Mouse (Mus musculus) midbrain, embryonic 10.5 days (tissue): ENCODE measurements around the gene Atp1b1. TPM values are rescaled to one million over a fixed set of nuclear protein-coding genes. Genes with fewer than 3 reads are reported as not detected.

Experiments used
- DNase-seq: peaks from one replicate; pipeline ENCODE4 v3.0.0-alpha.2; 2017; ENCODE audit warnings: low spot score
- H3K27ac ChIP-seq: fragments of 300-500 bp; sonication (generic); replicated peaks from 2 replicates; pipeline ENCODE4 v1.5.1; 2016; ENCODE audit warnings: mild to moderate bottlenecking
- H3K27me3 ChIP-seq: fragments of 300-500 bp; sonication (generic); 2 replicates; pipeline ENCODE4 v1.6.1; 2016; ENCODE audit warnings: low read depth, mild to moderate bottlenecking; ENCODE audit not compliant: poor library complexity, severe bottlenecking
- H3K36me3 ChIP-seq: fragments of 300-500 bp; sonication (generic); 2 replicates; pipeline ENCODE4 v1.6.1; 2016; ENCODE audit warnings: mild to moderate bottlenecking, moderate library complexity
- H3K4me1 ChIP-seq: fragments of 300-500 bp; sonication (generic); 2 replicates; pipeline ENCODE4 v1.6.1; 2016
- H3K4me3 ChIP-seq: fragments of 300-500 bp; sonication (generic); 2 replicates; pipeline ENCODE4 v1.5.1; 2016; ENCODE audit warnings: mild to moderate bottlenecking, moderate library complexity
- H3K9me3 ChIP-seq: fragments of 300-500 bp; sonication (generic); replicated peaks from 2 replicates; pipeline ENCODE4 v1.6.1; 2016; ENCODE audit warnings: mild to moderate bottlenecking
- WGBS: fragments of 180-500 bp; shearing (Covaris S2); methylation state at CpG from one replicate; pipeline ENCODE4 v1.1.7; 2016; 5-methylcytosine and 5-hydroxymethylcytosine counted together
- polyA plus RNA-seq: library from polyadenylated mRNA; unstranded; fragments of >200 nt; fragmentation: Nextera tagmentation; extraction: Ambion mirVana; gene quantifications from 2 replicates; pipeline ENCODE4 v1.2.1, GENCODE M21; 2016

Atp1b1 gene
- polyA plus RNA-seq, 1 experiment from 2014 or later, result 18.7 TPM

DNA sequence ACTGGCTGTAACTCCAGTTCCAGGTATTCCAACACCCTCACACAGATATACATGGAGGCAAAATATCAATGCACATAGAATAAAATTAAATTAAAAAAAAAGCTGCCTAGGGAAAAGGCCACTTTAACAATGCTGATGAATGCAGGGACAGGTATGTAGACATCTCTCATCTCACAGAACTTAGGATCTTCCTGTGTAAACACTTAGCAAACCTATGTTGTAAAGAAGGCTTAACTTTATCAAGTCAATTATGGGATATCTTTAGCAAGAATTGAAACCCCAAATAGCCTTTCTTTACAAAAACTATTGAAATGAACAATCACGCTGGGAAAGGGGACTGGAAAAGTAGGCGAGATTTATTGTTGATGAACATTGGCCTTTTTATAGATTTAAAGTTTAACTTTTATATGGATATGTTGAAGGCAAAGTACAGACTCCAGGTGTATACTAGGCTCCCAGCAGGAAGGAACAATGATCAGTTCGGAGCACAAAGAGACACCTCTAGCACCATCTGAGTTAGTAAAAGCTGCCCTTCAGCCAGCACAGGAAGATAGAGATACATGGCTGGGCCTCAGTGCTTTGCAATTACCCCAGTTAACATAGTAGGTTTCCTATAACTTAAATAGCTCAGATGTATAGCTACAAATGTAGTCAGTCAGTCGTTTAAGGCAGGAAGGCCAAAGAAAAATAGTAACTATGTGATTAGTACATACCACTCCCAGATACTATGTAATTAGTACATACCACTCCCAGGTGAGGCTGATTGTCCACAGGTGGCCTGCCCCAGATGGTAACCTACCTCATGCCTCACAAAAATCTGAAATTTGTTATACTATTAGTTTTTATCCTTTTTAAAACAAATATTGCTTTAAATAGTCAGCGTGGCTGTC, 22.8 kb upstream of the Atp1b1 start:
- H3K27ac ChIP-seq, result no peak overlapping the region
- H3K27me3 ChIP-seq, result no peaks in the 10 kb centered on the region
- H3K4me3 ChIP-seq, result no peak overlapping the region
- H3K4me1 ChIP-seq, result peaks cover 9% of the 10 kb centered on the region
- H3K9me3 ChIP-seq, result no peaks in the 10 kb centered on the region
- 88% methylated on average over 5 of the region's 5 CpGs for WGBS
- DNase-seq, result no peak
- no peaks in the 10 kb centered on the region for H3K36me3 ChIP-seq

DNA sequence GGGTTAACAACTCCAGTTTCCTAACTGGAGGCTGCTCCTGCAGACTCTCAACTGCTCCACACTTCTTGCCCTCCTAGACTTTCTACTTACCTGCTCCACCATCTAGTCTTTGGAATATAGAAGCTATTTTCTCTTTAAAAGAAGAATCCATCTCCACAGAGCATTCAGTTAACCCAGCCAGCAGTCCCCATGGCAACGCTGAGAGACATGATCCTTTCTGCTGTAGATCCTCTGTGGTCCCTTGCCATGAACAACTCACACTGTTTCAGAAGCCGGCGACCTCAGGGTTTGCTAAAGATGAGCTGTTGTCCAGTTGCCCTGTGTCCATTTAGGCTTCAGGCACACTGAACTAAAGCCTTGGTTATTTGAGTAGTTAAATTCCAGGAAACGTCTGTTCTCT, 17.7 kb upstream of the Atp1b1 start:
- no peak for DNase-seq
- H3K27ac ChIP-seq, result no peak overlapping the region
- H3K36me3 ChIP-seq, result no peaks in the 10 kb centered on the region
- WGBS, result 86% methylated on average over 4 of the region's 4 CpGs
- no peaks in the 10 kb centered on the region for H3K27me3 ChIP-seq
- H3K9me3 ChIP-seq, result no peaks in the 10 kb centered on the region
- no peak overlapping the region for H3K4me3 ChIP-seq
- no peaks in the 10 kb centered on the region for H3K4me1 ChIP-seq

DNA sequence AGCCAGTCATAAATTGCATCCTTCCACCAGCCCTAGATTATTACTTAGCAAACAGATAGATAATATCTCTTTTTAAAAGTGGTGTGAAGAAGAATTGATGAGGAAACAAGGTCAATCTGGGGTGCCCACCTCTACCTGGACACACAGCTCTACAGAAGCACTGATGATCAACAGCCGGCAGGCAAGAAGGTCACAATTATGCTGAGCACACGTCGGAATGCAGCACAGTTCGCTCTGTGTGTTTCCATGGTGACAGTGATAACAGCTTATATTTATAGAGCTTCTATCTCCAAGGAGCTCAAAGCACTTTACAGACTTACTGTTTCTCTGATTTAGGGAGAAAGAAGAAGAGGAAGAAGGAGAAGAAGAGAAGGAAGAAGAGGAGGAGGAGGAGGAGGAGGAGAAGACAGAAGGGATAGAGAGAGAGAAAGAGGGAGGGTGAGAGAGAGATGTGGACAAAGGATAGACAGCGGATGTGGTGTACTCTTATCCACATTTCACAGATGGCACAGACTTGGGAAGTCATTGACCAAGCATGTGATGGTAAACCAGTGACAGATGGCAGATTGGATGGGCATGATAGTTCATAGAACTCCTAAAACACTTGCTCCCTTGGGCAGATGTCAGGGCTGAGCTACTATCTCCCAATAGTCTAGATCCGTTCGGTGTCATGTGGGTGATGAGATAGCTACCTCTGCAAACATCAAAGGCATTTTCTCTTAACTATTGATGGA, 16.8 kb upstream of the Atp1b1 start:
- no peak overlapping the region for H3K27ac ChIP-seq
- DNase-seq, result no peak
- H3K4me1 ChIP-seq, result no peaks in the 10 kb centered on the region
- 85% methylated on average over 7 of the region's 7 CpGs for WGBS
- H3K4me3 ChIP-seq, result no peak overlapping the region
- H3K36me3 ChIP-seq, result no peaks in the 10 kb centered on the region
- no peaks in the 10 kb centered on the region for H3K27me3 ChIP-seq
- H3K9me3 ChIP-seq, result no peaks in the 10 kb centered on the region

DNA sequence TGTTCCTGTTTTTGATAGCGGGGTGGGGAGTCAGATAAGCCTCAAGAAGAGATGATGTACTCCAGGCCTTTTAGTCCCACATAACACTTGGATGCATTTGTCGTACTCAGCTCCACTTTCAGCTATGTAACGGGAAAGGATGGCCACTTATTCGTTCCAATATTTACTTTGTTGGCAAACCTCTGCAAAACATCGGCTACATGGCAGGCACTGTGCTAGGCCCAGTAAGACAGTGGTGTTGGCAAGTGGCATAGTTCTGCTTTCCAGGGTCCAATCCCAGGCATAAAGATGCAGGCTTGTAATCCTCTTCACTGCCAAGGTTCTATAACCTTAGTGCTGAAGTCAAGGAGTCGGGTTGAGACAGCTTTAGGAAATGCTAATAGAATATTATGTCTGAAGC, 16.2 kb upstream of the Atp1b1 start:
- H3K27me3 ChIP-seq, result no peaks in the 10 kb centered on the region
- WGBS, result 95% methylated on average over 6 of the region's 6 CpGs
- no peak overlapping the region for H3K27ac ChIP-seq
- H3K9me3 ChIP-seq, result no peaks in the 10 kb centered on the region
- no peaks in the 10 kb centered on the region for H3K4me1 ChIP-seq
- no peak overlapping the region for H3K4me3 ChIP-seq
- no peaks in the 10 kb centered on the region for H3K36me3 ChIP-seq
- DNase-seq, result no peak

DNA sequence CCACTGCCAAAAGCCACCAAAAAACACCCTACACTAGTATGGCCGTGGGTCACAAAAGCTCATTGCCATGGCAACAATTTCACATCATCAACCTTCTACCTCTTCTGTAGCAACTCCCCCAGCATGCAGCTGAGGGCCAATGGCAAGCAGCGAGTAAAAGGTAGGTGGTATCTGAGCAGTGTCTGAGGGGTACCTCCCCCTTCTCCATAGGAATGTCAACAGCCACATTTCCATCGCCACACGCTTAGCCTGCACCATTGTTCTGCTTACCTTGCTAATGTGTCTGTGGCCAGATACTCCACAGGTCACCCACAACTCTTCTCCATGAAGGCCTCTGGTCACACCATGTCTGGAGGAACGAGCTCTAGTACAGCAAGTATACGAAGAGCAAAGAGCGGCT, 15.2 kb upstream of the Atp1b1 start:
- Histone ChIP-seq H3K27ac (no peak overlapping the region), H3K9me3 (no peaks in the 10 kb centered on the region), H3K36me3 (no peaks in the 10 kb centered on the region), H3K4me1 (no peaks in the 10 kb centered on the region), H3K27me3 (no peaks in the 10 kb centered on the region), H3K4me3 (no peak overlapping the region)
- 87% methylated on average over 7 of the region's 7 CpGs for WGBS
- DNase-seq, result no peak

DNA sequence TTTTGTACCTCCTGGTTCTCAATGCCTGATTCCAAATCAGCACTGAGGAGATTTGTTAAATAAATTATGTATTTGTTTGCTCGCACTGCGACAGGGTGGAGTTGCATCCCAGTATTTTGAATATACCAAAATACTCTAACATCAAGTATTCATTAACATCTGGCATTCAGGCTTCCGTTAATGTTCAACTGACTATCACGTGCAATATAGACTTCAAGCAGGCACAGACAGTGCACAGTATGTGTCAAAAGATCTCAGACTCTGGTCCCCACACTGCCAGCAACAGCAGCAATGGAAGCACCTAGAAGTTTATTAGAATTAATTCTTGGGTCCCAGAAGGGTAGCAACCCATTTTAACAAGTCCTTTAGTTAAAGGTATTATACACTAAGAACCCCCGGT, 13.5 kb upstream of the Atp1b1 start:
- no peak for DNase-seq
- Histone ChIP-seq H3K4me1 (peaks cover 4% of the 10 kb centered on the region; the same call in 1 of the 2 replicates), H3K9me3 (no peaks in the 10 kb centered on the region), H3K36me3 (no peaks in the 10 kb centered on the region), H3K27me3 (no peaks in the 10 kb centered on the region), H3K4me3 (no peak overlapping the region), H3K27ac (no peak overlapping the region)
- WGBS, result 91% methylated on average over 5 of the region's 5 CpGs

DNA sequence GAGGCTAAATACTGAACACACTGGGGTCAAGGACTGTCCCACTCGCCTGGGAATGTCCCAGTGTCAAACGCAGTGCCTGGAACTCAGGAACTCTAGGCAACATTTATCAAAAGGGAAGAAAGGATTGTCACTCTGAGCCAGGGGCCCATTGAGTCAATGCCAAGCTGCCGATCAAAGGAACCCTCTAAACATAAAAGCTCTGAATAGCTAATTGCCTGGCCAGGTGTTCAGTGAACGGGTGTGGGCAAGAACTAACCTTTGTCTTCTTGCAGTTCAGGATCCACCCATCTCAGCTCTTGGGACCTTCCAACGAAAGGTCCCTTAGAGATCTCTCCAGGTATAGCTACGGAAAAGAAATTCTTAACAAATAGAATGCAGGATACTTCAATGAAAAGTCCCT, 12.8 kb upstream of the Atp1b1 start:
- no peak for DNase-seq
- Histone ChIP-seq H3K9me3 (no peaks in the 10 kb centered on the region), H3K27ac (no peak overlapping the region), H3K36me3 (no peaks in the 10 kb centered on the region), H3K4me3 (no peak overlapping the region), H3K4me1 (peaks cover 4% of the 10 kb centered on the region; the same call in 1 of the 2 replicates), H3K27me3 (no peaks in the 10 kb centered on the region)
- WGBS, result 77% methylated on average over 6 of the region's 6 CpGs

DNA sequence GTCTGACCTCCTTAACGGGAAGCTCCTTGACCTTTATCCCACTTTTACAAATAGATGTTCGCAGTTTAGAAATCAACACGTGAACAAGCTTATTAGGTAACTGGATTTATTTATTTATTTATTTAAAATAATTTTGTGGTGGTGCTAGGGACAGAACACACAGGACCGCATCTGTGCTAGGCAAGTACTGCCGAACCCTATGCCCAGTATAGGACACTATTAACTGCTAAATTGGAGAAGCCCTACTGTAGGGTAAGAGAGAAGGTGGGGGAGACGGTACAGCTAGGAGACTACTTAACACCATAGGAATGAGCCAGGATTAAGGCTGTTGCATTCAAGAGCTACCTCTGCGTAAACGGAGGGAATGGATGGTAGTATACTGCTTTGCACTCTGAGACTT, 10.2 kb upstream of the Atp1b1 start:
- H3K27ac ChIP-seq, result no peak overlapping the region
- WGBS, result 89% methylated on average over 8 of the region's 8 CpGs
- no peaks in the 10 kb centered on the region for H3K27me3 ChIP-seq
- DNase-seq, result no peak
- no peaks in the 10 kb centered on the region for H3K36me3 ChIP-seq
- no peak overlapping the region for H3K4me3 ChIP-seq
- H3K4me1 ChIP-seq, result peaks cover 8% of the 10 kb centered on the region
- H3K9me3 ChIP-seq, result no peaks in the 10 kb centered on the region

DNA sequence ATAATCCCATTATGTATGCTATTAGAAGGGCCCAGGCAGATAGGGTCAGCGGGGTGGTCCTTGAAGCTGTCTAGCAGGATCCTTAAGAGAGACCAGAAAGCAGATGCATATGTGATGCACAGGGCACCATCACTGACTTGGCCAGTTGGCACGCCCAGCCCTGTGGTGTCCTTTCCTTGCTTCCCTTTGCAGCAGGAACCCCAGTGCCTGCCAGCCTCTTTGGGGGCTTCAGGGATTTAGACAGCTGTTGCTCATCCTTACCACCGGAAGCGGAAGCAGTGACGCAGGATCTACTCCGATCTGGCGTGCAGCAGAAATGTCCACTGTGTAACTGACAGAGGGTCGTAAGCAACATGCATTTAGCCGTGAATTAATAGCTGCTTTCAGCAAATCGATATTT, 9.3 kb upstream of the Atp1b1 start:
- H3K4me3 ChIP-seq, result no peak overlapping the region
- H3K4me1 ChIP-seq, result peaks cover 8% of the 10 kb centered on the region
- no peak overlapping the region for H3K27ac ChIP-seq
- WGBS, result 94% methylated on average over 10 of the region's 10 CpGs
- DNase-seq, result no peak
- H3K27me3 ChIP-seq, result peaks cover 3% of the 10 kb centered on the region; the same call in 1 of the 2 replicates
- no peaks in the 10 kb centered on the region for H3K9me3 ChIP-seq
- no peaks in the 10 kb centered on the region for H3K36me3 ChIP-seq

DNA sequence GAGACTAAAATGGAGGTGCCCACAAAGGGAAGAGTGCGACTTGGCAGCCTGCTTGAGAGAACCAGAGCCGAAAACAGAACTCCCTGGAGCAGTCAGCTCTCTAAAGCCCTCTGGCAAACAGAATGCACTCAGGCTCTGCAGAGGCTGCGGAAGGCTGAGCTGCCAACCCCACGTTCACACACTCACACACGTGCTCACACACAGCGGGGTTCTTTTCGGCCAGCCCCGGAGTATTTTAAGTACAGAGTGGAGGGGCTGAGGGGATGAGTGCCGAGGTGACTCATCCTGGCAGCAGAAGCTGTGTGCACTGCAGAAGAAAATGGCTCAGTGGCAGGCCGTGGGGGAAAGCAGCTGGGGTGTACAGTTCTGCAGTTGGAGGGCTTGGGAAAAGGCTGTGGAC, 3.6 kb upstream of the Atp1b1 start:
- H3K4me3 ChIP-seq, result no peak overlapping the region
- H3K4me1 ChIP-seq, result peaks cover 38% of the 10 kb centered on the region
- peaks cover 56% of the 10 kb centered on the region for H3K27me3 ChIP-seq
- no peaks in the 10 kb centered on the region for H3K9me3 ChIP-seq
- DNase-seq, result no peak
- peak overlapping the region; percentile 46 for H3K27ac ChIP-seq
- H3K36me3 ChIP-seq, result no peaks in the 10 kb centered on the region
- 44% methylated on average over 10 of the region's 10 CpGs for WGBS

DNA sequence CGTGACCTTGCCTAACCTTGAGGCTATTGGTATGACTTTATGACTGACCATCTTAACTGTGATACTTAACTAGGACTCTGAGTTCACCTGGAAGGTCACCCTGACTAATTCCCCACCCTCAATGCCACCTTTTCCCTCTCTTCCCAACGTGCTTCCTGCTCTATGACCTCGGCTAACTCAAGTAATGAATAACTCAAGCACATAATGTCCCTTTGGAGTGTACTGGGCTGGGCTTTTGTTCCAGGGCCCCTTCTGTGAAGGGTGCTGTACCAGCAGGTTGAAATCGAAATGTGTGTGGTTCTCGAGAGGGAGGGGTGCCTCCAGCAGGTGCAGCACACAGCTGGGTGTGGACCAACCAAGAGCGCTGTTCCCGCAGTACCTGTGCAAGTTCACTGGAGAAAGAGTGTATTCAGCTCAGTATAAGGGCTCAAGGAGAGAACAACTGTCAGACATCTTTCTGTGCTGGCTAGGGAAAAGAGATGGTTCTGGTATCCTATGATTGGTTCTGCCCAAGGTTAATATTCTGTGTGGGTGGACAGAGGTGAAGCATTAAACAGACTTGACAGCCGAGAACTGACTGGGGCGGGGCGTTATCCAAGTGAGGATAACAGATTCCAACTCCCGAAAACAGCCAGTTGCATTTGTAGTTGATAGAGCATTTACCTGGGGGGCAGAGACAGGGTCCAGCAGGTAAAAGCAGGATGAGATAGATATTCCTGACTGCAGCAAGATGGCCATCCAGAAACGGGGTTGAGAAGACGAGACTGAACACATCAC, 3.0 kb upstream of the Atp1b1 start:
- peaks cover 44% of the 10 kb centered on the region for H3K4me1 ChIP-seq
- H3K36me3 ChIP-seq, result no peaks in the 10 kb centered on the region
- H3K27ac ChIP-seq, result 0 out of 2 replicates have a peak overlapping the region, but pooled peaks have one; percentile 46
- H3K27me3 ChIP-seq, result peaks cover 62% of the 10 kb centered on the region
- WGBS, result 85% methylated on average over 13 of the region's 13 CpGs
- no peak for DNase-seq
- no peaks in the 10 kb centered on the region for H3K9me3 ChIP-seq
- H3K4me3 ChIP-seq, result no peak overlapping the region

DNA sequence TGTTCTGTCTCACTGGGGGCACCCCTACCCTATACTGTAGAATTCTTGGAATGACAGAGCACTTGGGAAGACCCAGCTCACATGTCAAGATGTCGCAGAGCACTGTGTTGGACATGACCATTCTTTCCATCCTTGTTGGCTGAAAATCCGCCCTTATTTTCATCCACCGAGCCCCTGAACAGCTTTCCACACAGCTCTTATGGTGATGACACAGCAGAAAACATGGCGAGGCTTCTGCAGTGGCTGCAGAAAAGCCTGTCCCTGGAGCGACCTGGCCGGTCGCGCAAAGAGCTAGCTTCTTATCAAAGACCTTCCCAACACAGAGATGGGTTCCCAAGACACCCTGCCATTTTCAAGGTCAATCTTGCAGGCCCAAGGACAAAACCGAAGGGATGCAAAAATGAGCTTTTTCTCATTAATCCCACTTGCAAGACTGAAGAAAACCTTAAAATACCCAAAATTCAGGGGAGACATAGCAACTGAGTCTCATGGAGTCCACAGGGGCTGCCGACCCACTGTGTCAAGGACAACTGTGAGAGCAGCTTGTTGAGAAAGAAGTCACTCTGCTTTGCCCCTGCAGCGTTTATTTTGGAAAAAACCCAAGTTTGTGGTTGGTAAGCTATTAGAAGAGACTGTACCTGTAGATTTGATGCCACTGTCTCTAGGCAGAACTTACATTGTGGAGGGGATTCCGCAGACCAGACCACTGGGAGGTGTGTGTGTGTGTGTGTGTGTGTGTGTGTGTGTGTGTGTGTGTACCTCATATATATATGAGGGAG, 1.2 kb upstream of the Atp1b1 start:
- DNase-seq, result no peak
- peak overlapping the region; percentile 72 for H3K4me3 ChIP-seq
- H3K27ac ChIP-seq, result peak overlapping the region; percentile 91; the same call in 1 of the 2 replicates
- H3K9me3 ChIP-seq, result no peaks in the 10 kb centered on the region
- WGBS, result 59% methylated on average over 12 of the region's 12 CpGs
- peaks cover 68% of the 10 kb centered on the region for H3K27me3 ChIP-seq
- peaks cover 55% of the 10 kb centered on the region for H3K4me1 ChIP-seq
- H3K36me3 ChIP-seq, result no peaks in the 10 kb centered on the region
